Mouse (Mus musculus): Measurements from ENCODE around the gene Ncoa6. TPM values are rescaled to one million over a fixed set of nuclear protein-coding genes. Genes with fewer than 3 reads are reported as not detected.

Gene Ncoa6
- 44.1 TPM in 1 of 2 replicates, not detected in the other for polyA plus RNA-seq (2012; ENCODE audit: insufficient read depth, insufficient read length, low replicate concordance, missing spikeins)

DNA sequence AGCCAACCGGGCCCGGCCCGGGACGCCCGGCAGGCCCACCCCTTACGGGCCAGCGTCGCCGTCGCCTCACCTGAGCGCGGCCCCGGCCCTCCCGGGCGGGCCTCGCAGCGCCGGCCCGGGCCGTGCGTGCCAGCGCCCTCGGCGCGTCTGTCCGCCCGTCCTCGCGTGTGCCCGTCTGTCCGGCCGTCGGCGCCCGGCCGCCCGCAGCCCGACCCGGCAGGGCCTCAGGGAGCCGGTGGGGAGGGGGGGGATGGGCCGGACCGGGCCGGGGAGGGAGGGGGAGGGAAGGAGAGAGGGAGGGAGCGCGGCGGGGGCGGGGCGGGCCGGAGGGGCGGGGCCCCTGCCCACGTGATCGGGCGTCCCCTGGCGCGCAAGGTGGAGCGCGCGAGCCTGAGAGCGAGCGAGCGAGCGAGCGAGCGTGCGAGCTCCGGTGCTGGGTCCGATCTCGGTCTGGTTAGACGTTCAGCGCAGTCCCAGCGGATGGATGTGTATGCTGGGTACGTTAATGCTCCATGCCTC lies at the start of gene Ncoa6:
Ncoa6 (minus strand) TSS at position 325 of the 519 bp plus-strand sequence.
- WGBS: under 1% methylated on average over 65 of the region's 72 CpGs
- TF ChIP-seq CTCF (IDR thresholded peaks at IDR 0.05; ENCODE audit: insufficient read depth, low read depth, low read length) (no peak), POLR2A (IDR thresholded peaks at IDR 0.05; ENCODE audit: insufficient read depth, low read depth, low read length) (0 out of 2 replicates have a peak, but pooled peaks have one; percentile 38)
- Histone ChIP-seq H3K27ac (ENCODE audit: insufficient read depth, low read depth, low read length) (peak within 1 kb of the TSS; percentile 86), H3K4me3 (ENCODE audit: insufficient read depth, low read depth, low read length) (peak within 1 kb of the TSS; percentile 100), H3K4me1 (ENCODE audit: control insufficient read depth, insufficient read depth, low read length) (0 out of 2 replicates have a peak, but pooled peaks cover 3% of the 10 kb centered on the region)

DNA sequence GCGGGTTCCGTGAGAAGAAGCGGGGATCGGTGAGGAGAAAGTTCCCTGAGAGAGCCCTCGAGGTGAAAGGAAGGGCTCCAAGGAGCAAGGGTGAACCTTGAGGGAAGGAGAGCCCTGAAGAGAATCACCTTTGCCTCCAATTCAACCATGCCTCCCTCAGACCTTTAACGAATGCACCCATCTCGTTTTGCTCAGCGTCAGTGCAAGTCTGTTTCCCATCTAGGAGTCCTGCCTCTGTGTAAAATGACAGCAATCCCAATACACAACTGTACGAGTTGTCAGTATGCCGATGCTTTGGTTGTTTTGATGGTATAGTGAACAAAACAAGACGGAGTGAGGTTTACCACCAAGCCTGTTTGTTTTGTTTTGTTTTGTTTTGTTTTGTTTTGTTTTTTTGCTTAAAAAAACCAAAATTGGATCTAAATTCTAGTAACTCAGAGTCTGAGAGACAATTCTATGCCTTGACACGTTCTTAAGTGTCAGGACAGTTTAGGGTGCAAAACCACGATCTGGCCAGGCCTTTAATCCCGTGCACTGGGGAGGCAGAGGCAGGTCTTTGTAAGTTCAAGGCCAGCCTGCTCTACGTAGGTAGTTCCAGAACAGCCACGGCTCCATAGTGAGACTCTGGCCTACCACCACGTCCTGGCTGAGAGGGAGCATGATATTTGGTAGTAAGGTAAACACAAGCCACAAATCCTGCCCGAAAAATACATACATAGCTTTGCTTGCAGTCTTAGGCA lies 45.0 kb upstream of the Ncoa6 start:
- H3K4me1 ChIP-seq (ENCODE audit: control insufficient read depth, insufficient read depth, low read length): peaks cover 13% of the 10 kb centered on the region
- TF ChIP-seq POLR2A (IDR thresholded peaks at IDR 0.05; ENCODE audit: insufficient read depth, low read depth, low read length) (no peak), CTCF (IDR thresholded peaks at IDR 0.05; ENCODE audit: insufficient read depth, low read depth, low read length) (no peak)
- H3K27ac ChIP-seq (ENCODE audit: insufficient read depth, low read depth, low read length): no peak overlapping the region
- peak overlapping the region; percentile 81 for H3K4me3 ChIP-seq (ENCODE audit: insufficient read depth, low read depth, low read length)
- 20% methylated on average over 18 of the region's 18 CpGs for WGBS

DNA sequence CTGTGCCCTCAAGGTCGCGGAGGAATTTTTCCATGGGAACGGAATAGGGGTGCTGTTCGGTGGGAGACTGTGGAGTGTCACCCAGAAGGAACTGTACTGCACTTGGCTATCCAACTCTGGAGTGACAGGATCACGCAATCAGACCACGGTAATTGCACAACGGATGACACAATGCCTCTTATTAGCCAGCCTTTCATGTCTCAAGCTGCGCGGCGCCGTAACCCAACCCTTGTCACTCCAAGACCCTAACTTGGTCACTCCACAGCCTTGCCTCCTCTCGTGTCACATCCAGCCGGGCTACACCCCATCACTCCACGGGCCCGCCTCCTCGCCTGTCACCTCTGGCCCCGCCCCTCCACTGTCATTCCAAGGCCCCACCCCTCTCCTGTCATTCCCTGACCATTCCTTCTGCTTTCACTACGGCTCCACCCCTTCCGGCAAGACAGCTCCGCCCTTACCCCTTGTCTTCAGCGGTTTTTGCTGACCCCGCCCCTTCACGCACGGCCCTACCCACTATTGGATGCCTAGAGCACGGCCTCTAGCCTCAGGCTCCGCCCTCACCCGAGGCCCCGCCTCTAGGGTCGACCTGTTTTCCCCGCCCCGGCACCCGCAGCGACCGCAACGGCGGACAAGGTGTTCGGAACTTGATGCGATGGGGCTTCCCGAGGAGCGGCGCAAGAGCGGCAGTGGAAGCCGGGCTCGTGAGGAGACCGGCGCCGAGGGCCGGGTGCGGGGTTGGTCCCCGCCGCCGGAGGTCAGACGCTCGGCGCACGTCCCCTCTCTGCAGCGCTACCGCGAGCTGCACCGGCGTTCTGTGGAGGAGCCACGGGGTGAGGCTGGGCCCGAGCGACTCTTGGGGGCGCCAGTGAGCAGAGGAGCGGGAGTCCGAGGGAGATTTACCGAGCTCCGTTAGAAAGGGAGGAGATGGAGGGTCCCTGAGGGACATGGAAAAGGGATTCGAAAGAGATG lies 44.0 kb upstream of the Ncoa6 start, which contains the start of the genes Acss2 and Ggt7:
Acss2 (plus strand) TSS at position 494 of the 969 bp plus-strand sequence.
Ggt7 (minus strand) TSS at position 783 of the 969 bp plus-strand sequence.
- H3K4me1 ChIP-seq (ENCODE audit: control insufficient read depth, insufficient read depth, low read length): peaks cover 13% of the 10 kb centered on the region
- WGBS: 1% methylated on average over 70 of the region's 70 CpGs
- H3K27ac ChIP-seq (ENCODE audit: insufficient read depth, low read depth, low read length): peak within 1 kb of the TSS; percentile 47; the same call in 1 of the 2 replicates
- TF ChIP-seq POLR2A (IDR thresholded peaks at IDR 0.05; ENCODE audit: insufficient read depth, low read depth, low read length) (peak; percentile 62), CTCF (IDR thresholded peaks at IDR 0.05; ENCODE audit: insufficient read depth, low read depth, low read length) (peak; percentile 62)
- peak within 1 kb of the TSS; percentile 81 for H3K4me3 ChIP-seq (ENCODE audit: insufficient read depth, low read depth, low read length)

DNA sequence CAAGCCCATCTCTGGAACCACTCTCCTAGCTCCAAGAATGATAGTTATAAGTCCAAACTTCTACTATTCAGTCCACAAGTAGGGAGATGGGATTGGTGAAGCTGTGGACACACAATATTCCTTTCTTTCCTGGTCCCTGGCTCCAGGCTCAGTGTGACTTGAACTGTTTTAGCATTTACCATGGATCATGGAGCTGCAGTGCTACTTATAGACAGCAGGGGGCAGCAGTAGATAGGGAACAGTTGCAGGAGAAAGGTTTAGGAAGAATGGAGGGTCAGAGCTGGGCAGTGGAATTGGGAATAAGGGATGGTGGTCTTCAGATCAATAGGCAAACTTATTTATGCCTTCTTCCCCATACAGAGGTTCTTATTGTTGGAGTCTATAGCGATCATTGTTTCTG lies 42.2 kb upstream of the Ncoa6 start:
- WGBS: 0% methylated on average over 1 of the region's 1 CpGs
- Histone ChIP-seq H3K27ac (ENCODE audit: insufficient read depth, low read depth, low read length) (no peak overlapping the region), H3K4me1 (ENCODE audit: control insufficient read depth, insufficient read depth, low read length) (peaks cover 19% of the 10 kb centered on the region), H3K4me3 (ENCODE audit: insufficient read depth, low read depth, low read length) (no peak overlapping the region)
- TF ChIP-seq CTCF (IDR thresholded peaks at IDR 0.05; ENCODE audit: insufficient read depth, low read depth, low read length) (no peak), POLR2A (IDR thresholded peaks at IDR 0.05; ENCODE audit: insufficient read depth, low read depth, low read length) (no peak)

DNA sequence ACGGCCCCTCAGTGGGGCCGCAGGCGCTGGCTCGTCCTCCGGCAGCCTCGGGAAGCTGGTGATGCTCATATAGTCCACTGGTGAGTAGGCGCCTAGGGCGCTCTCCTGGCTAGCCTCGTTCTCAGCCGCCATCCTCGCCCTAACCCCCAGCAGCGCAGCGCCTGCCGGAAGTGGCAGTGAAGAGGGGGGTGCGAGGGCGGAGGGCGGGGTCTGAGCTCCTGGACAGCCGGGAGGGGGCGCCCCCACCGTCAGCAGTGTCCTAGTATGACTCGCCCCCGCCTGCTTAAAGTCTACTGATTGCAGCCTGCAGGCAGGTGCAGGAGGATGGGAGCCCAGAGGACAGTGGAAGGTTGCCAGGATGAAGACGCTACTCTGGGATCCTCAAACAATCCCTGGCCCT lies 41.0 kb upstream of the Ncoa6 start:
- Histone ChIP-seq H3K27ac (ENCODE audit: insufficient read depth, low read depth, low read length) (peak overlapping the region; percentile 90), H3K4me3 (ENCODE audit: insufficient read depth, low read depth, low read length) (peak overlapping the region; percentile 88), H3K4me1 (ENCODE audit: control insufficient read depth, insufficient read depth, low read length) (peaks cover 19% of the 10 kb centered on the region)
- TF ChIP-seq CTCF (IDR thresholded peaks at IDR 0.05; ENCODE audit: insufficient read depth, low read depth, low read length) (peak; percentile 37), POLR2A (IDR thresholded peaks at IDR 0.05; ENCODE audit: insufficient read depth, low read depth, low read length) (no peak)
- 2% methylated on average over 22 of the region's 23 CpGs for WGBS

DNA sequence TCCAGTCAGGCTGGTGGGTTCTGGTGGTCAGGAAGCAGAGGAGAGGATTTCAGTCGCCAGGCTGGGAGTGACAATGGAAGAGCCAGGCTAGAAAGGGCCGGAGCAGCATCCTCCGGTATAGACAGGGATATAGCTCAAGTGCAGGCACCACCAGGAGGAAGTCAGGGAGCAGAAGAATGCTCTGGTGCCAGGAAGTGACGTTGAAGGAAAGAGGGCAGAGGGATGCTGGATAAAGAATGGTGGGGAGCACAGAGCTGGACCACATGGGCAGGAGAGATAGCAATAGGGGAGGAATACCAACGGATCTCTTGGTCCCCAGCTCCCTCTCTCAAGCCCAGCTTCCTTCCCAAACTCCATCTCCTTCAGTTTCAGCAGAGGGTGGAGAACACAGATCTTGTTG lies 39.8 kb upstream of the Ncoa6 start:
- Histone ChIP-seq H3K4me3 (ENCODE audit: insufficient read depth, low read depth, low read length) (peak overlapping the region; percentile 88), H3K4me1 (ENCODE audit: control insufficient read depth, insufficient read depth, low read length) (peaks cover 17% of the 10 kb centered on the region), H3K27ac (ENCODE audit: insufficient read depth, low read depth, low read length) (peak overlapping the region; percentile 90)
- 24% methylated on average over 5 of the region's 5 CpGs for WGBS
- TF ChIP-seq POLR2A (IDR thresholded peaks at IDR 0.05; ENCODE audit: insufficient read depth, low read depth, low read length) (no peak; the same call in 1 of the 2 replicates), CTCF (IDR thresholded peaks at IDR 0.05; ENCODE audit: insufficient read depth, low read depth, low read length) (no peak)

DNA sequence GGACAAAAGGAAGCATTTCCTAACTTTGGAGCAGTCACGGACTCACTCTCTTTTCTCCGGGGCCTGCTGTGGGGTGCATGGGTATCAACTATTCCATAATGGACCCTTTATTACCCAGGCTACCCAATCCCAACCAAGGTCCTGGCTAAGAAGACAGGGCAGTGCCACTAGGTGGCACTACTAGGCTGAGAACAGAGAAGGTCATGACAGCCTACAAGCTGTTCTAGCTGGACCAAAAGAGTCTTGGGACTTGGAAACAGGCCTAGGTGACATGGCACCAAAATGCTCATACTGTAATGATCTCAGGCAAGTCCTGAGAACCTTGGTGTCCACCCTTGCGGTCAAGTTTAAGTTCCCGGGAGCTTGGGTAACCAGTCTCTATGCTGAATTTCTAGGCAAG lies 38.8 kb upstream of the Ncoa6 start:
- Histone ChIP-seq H3K27ac (ENCODE audit: insufficient read depth, low read depth, low read length) (no peak overlapping the region), H3K4me3 (ENCODE audit: insufficient read depth, low read depth, low read length) (peak overlapping the region; percentile 14; the same call in 1 of the 2 replicates), H3K4me1 (ENCODE audit: control insufficient read depth, insufficient read depth, low read length) (peaks cover 18% of the 10 kb centered on the region)
- TF ChIP-seq POLR2A (IDR thresholded peaks at IDR 0.05; ENCODE audit: insufficient read depth, low read depth, low read length) (no peak), CTCF (IDR thresholded peaks at IDR 0.05; ENCODE audit: insufficient read depth, low read depth, low read length) (no peak)
- 49% methylated on average over 4 of the region's 4 CpGs for WGBS

DNA sequence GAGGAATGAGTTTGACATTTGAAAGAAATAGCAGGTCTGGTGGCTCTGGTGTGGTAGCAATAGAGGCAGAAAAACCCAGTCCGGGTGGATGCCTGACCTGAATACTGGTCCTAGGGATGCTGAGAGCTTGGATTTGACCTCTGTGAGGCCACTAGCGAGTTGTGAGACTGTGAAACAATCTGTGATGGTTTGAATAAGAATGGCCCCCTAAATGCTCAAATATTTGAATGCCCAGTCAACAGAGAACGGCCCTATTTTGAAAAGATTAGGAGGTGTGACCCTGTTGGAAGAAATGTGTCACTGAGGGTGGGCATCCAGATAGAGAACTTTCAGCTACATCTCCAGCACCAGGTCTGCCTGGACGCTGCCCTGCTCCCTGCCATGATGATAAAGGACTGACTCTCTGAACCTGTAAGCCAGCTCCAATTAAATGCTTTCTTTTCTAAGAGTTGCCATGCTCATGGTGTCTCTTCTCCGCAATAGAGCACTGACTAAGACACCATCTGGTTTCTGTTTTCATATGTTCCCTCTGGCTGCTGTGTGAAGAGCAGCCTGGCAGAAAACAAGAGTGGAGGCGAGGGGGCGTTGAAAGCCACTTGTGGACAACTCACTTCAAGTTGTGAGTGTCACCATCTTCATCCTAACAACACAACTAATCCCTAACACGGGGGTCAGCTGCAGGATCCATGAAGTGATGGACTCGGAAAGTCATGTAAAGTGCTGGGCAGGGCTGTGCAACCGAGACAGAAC lies 34.2 kb upstream of the Ncoa6 start:
- peaks cover 34% of the 10 kb centered on the region for H3K4me1 ChIP-seq (ENCODE audit: control insufficient read depth, insufficient read depth, low read length)
- 58% methylated on average over 10 of the region's 10 CpGs for WGBS
- H3K27ac ChIP-seq (ENCODE audit: insufficient read depth, low read depth, low read length): no peak overlapping the region
- TF ChIP-seq CTCF (IDR thresholded peaks at IDR 0.05; ENCODE audit: insufficient read depth, low read depth, low read length) (no peak), POLR2A (IDR thresholded peaks at IDR 0.05; ENCODE audit: insufficient read depth, low read depth, low read length) (no peak)
- H3K4me3 ChIP-seq (ENCODE audit: insufficient read depth, low read depth, low read length): no peak overlapping the region
